8 mouse cellular contexts compared by ENCODE assay signal in the genomic region with DNA sequence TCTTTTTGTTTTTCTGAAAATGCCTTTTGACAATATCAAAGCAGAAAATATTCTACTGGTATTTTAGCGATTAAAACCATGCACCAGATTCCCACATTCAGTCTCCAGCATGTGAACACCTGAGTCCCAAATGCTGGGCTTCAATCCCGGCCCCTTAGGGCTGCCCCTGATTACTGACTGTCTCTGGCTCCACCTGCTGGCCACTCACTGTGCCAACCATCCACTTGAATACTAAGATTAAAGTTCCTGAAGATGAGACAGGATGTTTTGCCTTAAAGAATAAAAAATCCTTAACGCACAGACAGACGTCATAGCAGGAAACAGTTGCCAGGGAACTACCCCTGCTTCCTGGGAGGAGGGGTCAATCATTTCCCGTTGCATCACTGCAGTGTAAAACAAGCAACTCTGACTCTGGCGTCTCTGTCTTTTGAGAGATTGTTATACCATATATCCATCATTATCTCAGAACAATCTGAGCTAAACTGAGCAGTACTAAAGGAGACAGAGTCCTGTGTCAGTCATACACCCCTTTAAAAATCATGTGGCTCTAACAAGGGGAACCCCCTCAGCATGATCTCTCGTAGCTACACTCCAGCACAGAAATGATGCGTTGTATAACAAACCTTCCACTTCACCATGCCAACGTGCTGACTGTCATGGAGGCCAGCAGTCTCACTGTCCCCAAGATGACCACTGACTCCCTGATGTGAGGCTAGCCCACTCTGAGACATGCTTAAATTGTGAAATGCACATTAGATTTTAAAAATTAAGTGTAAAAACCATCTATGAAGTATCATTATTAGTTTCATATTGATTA.
DNase-seq lines count a peak whose midpoint lies in the region; ATAC-seq and TF ChIP-seq lines count a peak whose summit lies in the region.

No protein-coding gene starts in this region.

- WGBS in heart, embryonic 16.5 days, result 25% methylated on average over 9 of the region's 9 CpGs
- 18% methylated on average over 9 of the region's 9 CpGs for WGBS in lung, adult 2 months

- H3K4me3 ChIP-seq in heart, embryonic 16.5 days (ENCODE audit: low read length), result no peak overlapping the region
- no peak overlapping the region for H3K4me3 ChIP-seq in lung, adult 2 months (replicated peaks; ENCODE audit: extremely low read depth, low read depth, low read length)

- DNase-seq in A20 (ENCODE audit: low read depth, low spot score), result peak; percentile 29
- peak; percentile 45 for DNase-seq in R1 (ENCODE audit: low read depth, low spot score)
- peak; percentile 81 for DNase-seq in embryo, embryonic 11 days
- DNase-seq in kidney, postnatal 36 days, result peak; percentile 41 to 81
- peak; percentile 49 for DNase-seq in lung, adult 2 months
- DNase-seq in ovary, postnatal 14 days (ENCODE audit: low spot score), result peak; percentile 44
- DNase-seq in natural killer cell, adult 2 months (ENCODE audit: low spot score in 2 of 2), result no peak

- H3K4me2 ChIP-seq in heart, embryonic 16.5 days (ENCODE audit: low read depth, low read length), result no peak overlapping the region

- no peaks in the 10 kb centered on the region for H3K4me1 ChIP-seq in heart, embryonic 16.5 days (ENCODE audit: control insufficient read depth, insufficient read depth, low read length)
- no peaks in the 10 kb centered on the region for H3K4me1 ChIP-seq in lung, adult 2 months (ENCODE audit: control insufficient read depth, insufficient read depth, low read length)

- H3K27me3 ChIP-seq in heart, embryonic 16.5 days (ENCODE audit: control insufficient read depth, insufficient read depth, low read length), result no peaks in the 10 kb centered on the region

- TF ChIP-seq CTCF in lung, adult 2 months (IDR thresholded peaks at IDR 0.05; ENCODE audit: insufficient read depth, low read length), result peak; percentile 82

- no peak overlapping the region for H3K27ac ChIP-seq in heart, embryonic 16.5 days (ENCODE audit: low read length)

- no peak for TF ChIP-seq POLR2A in lung, adult 2 months (IDR thresholded peaks at IDR 0.05; ENCODE audit: borderline replicate concordance, extremely low read depth, low read depth, low read length)

- ATAC-seq in heart, embryonic 16.5 days (replicated peaks; ENCODE audit: extremely low read depth, insufficient read depth, low FRiP score), result peak; percentile 58; the same call in 1 of the 2 replicates

- H3K36me3 ChIP-seq in heart, embryonic 16.5 days (ENCODE audit: control insufficient read depth, insufficient read depth), result no peaks in the 10 kb centered on the region

- H3K9ac ChIP-seq in heart, embryonic 16.5 days (ENCODE audit: low read length), result no peak overlapping the region

- no peaks in the 10 kb centered on the region for H3K9me3 ChIP-seq in heart, embryonic 16.5 days (replicated peaks; ENCODE audit: control insufficient read depth, low read length)

Comparison
In these comparisons a context has a peak if more than half of its experiments do, and no peak if none do; other contexts are left out.
1. DNase-seq: peak in A20 (single experiment), R1 (single experiment), embryo, embryonic 11 days (single experiment), kidney, postnatal 36 days (2 of 2), lung, adult 2 months (single experiment) and ovary, postnatal 14 days (single experiment); none in natural killer cell, adult 2 months (0 of 2).